Mouse (Mus musculus) WW6 (cell line): ENCODE measurements at regions not wholly inside any gene's neighbourhood (a gene's known extent, or its start where the extent isn't known, plus 50 kb on each side); places are given as distances from the start of the nearest gene placed in this dataset.

Source experiments
- DNase-seq: peaks from one replicate; pipeline ENCODE4 v3.0.0-alpha.2; 2013; ENCODE audit warnings: low read depth, low spot score

GRCm38 (mm10) chr5:112093905-112094571 is 158.3 kb downstream of the Cryba4 start:
- no peak for DNase-seq

- no peak for DNase-seq
Measured at GRCm38 (mm10) chr5:112098469-112099085, 153.7 kb downstream of the Cryba4 start.

DNA sequence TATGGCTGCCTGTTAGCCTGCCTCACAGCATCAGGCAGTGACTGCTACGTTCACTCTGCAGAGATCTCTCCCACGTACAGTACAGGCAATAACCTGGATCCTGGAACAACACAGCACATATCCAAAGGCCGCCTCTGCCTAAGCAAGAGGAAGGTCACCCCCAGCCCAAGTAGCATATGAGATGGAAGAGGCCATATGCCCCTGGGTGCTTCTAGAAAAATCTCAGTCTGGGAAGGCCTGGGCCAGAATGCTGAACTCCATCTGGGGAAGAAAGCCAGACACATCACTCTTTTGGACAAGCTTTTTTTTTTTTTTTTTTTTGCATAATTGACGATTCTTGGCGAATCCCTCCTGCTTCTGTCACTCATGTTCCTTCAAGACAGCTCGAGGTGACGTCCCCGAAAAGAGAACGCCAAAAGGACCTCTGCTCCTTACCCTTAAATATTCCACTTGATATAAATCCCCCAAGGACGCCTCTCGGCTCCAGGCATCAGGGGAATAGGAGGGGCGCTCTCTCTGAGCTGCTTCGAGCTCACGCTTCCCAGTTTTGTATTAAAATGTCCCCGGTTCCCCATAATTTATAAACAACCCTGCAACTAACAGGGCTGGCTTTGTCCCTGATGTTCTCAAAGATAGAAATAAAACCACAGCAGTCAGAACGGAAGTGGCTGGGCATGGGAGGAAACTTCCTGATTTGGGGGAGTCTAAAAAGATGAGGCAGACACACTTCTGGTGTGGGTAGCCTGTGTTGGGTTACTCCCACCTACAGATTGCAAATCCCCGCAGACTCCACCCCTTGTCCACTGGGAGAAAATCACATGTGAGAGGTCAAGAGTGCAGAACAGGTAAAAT is 150.4 kb downstream of the Cryba4 start:
- DNase-seq = no peak

- DNase-seq = no peak
Measured at GRCm38 (mm10) chr5:112110306-112110969, 141.9 kb downstream of the Cryba4 start.

GRCm38 (mm10) chr5:112120766-112121165 is 131.6 kb downstream of the Cryba4 start:
- no peak for DNase-seq

GRCm38 (mm10) chr5:112121554-112121953 is 130.8 kb downstream of the Cryba4 start:
- DNase-seq = no peak

- DNase-seq = no peak
Measured at GRCm38 (mm10) chr5:112122581-112122980, 129.7 kb downstream of the Cryba4 start.

DNA sequence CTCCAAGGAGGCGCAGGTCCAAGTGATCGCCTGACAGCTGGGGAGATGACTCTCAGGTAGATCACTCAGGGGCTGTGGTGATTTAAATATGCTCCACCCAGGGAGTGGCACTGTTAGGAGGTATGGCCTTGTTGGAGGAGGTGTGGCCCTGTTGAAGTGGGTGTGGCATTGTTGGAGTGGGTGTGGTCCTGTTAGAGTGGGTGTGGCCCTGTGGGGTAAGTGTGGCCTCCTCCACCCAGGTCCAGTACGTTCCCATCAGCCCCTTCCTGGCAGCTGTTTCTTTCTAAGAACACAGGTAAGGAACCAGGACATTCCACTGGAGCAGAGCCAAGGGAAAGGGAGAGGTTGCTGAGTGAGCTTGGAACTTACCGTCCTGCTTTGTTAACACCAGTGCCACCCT is 125.1 kb downstream of the Cryba4 start:
- no peak for DNase-seq

GRCm38 (mm10) chr5:112132746-112133145 is 119.6 kb downstream of the Cryba4 start:
- no peak for DNase-seq

GRCm38 (mm10) chr5:112133688-112134573 is 118.4 kb downstream of the Cryba4 start:
- DNase-seq = no peak

GRCm38 (mm10) chr5:112136646-112137045 is 115.7 kb downstream of the Cryba4 start:
- DNase-seq = no peak

GRCm38 (mm10) chr5:112138246-112138645 is 114.1 kb downstream of the Cryba4 start:
- no peak for DNase-seq

DNA sequence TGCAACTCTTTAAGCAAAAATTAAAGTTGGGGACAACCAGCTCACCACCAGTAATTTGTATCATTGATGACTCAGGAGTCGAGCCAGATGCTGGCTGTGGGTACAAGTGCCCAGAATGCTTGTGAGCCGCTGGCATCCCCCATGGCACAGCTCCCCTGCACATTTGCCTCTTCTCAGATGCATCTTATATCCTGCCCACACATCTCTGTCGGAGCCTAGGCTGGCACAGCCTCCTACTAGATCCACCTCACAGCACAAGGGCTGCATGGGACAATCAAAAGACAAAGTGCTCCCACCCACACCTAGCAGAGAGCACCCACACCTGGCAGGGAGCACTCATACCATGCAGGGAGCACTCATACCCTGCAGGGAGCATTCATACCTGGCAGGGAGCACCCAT is 109.6 kb downstream of the Cryba4 start:
- DNase-seq = no peak

DNA sequence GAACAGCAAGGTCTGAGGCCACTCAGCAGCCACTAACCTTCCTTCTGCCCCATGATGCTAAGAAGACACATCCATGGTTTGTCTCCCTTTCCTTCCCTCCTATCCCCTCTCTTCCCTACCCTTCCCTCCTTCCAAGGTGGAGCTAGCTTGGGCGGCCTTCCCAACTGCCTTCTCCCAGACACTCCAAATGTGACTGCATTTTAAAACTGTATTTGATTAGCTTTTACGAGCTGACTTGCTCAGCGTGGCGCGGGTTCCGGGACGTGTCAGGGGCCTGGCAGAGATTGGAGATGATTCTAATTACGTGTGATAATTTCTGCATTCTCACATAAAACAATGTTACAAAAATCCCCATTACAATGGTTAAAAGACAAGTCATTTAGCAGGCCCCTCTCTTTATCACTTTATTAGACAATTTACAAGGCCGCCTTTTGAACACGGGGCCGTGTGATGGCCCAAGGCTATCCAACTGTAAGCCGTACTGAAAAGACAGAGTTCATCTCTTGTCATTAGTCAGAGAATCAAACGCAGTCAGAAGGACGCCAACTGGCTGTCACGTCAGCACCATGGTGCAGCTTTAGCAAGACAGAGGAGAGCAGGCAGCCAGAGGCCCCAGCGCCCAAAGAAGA is 108.2 kb downstream of the Cryba4 start:
- no peak for DNase-seq

DNA sequence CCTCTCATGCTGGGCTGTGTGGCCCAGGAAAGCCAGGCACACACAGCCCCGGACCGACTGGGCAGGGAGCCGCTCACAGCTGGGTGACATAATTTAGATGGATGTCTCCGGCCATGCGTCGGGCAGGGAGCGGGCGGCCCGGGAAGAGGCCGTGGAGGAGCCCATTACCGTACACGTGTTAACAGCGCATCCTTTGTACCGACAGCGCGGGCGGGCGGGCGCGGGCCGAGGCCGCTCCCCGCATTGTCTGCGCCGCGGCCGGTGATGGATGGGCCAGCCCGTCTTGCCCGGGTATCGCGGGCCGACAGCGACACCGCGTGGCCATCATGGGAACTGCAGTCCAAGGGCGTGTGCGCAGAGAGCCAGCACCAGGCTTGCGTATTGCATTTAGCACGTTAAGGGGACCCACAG is 98.6 kb downstream of the Cryba4 start:
- peak; percentile 28 for DNase-seq

DNA sequence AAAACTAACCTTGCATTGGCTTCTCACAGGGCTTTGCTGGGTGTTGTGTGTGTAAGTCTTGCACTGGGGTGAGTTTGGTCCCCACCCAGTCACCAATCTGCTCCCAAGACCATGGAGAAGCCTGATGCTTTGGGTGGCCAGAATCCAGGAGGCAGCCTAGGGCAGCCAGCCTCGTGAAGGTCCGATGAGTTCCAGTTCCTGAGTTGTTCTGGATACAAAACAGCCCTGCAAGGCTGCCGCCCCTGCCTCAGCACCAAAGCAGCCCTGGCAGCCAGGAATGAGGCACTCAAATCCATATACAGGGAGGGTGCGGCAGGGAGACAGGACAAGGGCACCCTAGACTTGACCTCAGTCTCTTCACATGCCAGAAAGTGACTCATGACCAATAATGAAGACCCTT is 97.7 kb downstream of the Cryba4 start:
- DNase-seq = no peak

GRCm38 (mm10) chr5:112155051-112155450 is 97.3 kb downstream of the Cryba4 start:
- no peak for DNase-seq

DNA sequence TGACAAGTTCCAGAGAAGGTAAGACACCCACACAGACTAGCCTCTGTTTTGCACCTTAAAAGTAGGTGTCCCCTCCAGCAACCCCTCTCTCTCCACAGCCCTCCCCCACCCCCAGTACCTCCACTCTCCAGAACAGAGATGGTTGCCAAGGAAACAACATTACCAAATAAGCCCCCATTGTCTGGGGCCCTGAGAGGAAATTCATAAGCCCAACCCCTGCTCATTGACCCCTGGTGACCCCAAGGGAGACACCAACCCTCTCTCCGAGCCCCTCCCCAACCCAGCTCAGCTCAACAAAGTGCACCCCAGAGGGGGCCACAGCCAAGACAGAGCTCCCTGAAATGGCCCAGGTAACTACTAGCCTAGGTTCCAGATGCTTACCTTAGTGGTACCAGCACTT is 96.3 kb downstream of the Cryba4 start:
- DNase-seq = no peak

DNA sequence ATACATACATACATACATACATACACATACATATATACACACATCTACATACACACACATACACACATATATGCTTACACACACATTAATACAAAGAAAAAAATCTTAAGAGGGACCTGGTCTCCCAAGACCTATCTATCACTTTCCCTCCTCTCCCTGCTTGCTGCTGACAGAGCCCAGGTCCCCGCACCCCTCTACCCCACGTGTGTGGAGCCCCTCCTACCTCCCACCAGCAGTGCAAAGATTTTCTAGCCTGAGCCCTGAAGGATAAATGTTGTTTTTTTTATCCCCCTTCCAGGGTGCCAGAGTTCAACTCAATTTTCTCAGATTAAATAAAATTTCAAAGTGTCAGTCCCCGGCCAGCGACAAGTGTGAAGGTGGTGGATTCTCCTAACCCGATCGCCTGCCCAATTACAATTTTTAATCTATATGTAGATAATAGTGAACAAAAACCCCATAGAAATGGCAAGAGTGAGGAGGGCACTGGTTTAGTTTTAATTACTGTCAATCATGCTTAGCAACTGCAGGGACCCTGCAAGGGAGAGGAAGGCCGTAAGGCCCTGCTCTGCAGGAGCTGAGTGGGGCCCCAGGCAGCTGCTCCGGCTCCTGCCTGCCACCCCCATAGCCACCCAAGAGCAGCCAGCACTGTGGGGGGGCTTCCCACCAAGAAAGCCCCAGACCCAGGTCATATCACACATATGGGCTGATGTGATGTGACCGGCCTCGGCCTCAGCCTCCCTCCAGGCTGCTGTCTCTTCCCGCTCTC is 85.7 kb downstream of the Cryba4 start:
- DNase-seq = no peak

DNA sequence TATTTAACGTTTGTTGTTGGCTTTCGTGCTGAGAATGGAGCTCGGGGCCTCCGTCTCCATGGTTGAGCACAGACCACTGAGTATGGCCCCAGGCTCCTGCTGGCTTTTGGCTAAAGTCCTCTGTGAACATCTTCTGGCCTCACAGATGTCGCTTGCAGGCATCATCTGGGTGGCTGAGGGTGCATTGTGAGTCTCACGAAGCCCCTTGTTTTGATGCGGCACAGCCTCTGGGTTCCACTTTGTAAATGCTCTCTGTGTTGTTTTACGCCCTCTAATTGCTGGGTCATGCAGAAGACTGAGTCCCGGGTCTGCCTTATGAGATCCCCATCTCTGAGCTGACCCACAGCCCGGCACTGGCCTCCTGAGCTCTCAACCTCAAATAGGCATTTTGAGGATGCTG is 84.5 kb downstream of the Cryba4 start:
- no peak for DNase-seq
